Mouse (Mus musculus) cerebellum, postnatal 36 days (tissue): Measurements from ENCODE around the gene Spint2.

ENCODE experiments used
- DNase-seq, 2 experiments: peaks; one replicate each; pipeline ENCODE4 v3.0.0; 2021 to 2022; ENCODE audit warnings: mixed read lengths in 2 of 2

Spint2 gene

DNA sequence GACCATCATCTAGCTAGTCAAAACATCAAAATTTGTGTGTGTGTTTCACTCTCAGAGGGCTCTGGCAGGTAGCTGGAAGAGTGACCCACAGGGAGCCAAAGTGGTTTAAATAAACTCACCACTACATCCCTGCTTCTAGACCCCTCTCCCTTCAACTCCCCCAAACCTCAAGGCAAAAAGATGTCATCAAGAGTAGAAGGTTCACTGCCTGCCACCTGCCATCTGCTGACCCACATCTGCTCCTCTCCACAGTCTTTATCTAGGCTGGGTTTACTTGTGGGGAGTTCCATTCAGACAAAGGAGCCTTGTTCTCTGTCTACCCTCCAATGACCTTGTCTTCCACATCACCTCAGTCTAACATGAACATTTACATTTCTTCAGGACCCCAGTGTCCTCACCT, 2.5 kb downstream of the Spint2 start:
- DNase-seq = no peak

DNA sequence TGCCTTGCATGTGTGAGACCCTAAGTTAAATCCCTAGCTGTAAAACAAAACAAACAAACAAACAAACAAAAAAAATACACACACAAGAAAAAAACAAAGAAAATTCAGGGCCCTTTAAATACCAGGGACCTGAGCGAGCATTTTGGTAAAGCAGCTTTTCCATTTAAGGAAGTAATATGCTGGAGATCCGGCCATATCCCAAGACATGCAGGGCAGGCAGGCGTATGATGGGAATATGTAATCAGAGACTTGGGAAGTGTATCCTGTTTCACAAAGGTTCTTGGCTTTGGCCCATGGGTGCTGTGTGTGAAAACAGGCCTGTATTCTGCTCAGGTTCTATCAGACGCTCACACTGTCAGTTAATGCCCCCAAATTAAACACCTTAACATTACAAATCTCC, 4.2 kb downstream of the Spint2 start:
- no peak for DNase-seq

- DNase-seq = no peak
Observed at GRCm38 (mm10) chr7:29276715-29277114, 5.0 kb downstream of the Spint2 start.

- no peak for DNase-seq
Observed at GRCm38 (mm10) chr7:29271687-29272465, 9.8 kb downstream of the Spint2 start.

- DNase-seq = no peak
Observed at GRCm38 (mm10) chr7:29270445-29270844, 11.3 kb downstream of the Spint2 start.

DNA sequence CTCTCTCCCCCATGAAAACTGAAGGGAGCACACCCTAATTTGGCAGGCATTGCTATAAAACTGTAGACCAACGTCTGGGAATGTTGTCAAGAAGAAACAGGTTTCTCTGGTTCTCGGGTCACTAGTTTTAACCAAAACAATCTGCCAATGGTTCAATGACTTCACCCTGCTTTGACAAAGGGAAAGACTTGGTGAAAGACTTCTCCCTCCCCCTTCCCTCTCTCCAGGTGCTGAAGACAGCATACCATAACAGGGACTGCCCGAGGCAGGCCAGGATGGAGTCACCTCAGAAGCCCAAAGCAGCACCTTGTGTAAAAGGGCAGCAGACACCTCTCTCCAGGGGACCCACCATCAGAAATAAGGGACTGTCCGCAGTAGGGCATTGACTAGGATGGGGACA, 14.8 kb downstream of the Spint2 start:
- no peak for DNase-seq

GRCm38 (mm10) chr7:29265636-29266035, 16.1 kb downstream of the Spint2 start:
- DNase-seq = no peak

DNA sequence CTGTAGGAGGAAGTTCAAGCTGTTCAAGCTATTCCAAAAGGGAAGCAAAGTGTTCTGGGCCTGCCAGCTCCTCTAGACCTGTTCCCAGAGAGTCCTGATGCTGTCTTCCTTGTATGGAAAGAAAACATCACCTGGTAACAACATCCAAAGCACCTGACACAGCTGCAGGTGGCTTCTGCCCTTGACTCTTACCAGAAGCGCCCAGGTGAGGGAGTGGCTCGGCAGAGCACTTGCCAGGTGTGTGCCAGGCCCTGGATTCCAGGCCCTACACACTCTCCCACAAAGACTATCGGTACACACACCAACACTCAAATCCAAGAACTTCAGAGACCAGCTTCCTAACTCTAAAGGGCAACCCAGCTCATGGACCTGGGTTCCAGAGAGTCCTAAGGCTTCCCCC, 17.9 kb downstream of the Spint2 start:
- no peak for DNase-seq

DNA sequence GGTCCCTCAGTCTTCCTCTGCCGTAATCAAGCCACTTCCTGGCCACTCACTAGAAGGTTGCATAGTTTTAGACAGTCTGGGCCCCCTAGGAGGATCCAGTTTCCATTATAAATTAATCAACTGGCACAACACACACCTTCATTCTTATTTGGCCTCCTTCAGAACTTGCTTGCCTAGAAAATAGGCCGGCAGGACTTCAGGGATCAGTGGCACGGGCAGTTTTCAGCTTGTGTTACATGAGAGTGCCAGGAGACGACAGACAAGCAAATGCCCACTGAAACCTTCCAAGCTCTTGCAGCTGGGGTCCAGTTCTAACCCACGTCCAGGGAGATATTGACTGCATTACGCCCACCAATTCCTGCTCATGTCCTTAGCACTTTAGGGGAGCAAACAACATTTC, 19.6 kb downstream of the Spint2 start:
- DNase-seq = no peak

DNA sequence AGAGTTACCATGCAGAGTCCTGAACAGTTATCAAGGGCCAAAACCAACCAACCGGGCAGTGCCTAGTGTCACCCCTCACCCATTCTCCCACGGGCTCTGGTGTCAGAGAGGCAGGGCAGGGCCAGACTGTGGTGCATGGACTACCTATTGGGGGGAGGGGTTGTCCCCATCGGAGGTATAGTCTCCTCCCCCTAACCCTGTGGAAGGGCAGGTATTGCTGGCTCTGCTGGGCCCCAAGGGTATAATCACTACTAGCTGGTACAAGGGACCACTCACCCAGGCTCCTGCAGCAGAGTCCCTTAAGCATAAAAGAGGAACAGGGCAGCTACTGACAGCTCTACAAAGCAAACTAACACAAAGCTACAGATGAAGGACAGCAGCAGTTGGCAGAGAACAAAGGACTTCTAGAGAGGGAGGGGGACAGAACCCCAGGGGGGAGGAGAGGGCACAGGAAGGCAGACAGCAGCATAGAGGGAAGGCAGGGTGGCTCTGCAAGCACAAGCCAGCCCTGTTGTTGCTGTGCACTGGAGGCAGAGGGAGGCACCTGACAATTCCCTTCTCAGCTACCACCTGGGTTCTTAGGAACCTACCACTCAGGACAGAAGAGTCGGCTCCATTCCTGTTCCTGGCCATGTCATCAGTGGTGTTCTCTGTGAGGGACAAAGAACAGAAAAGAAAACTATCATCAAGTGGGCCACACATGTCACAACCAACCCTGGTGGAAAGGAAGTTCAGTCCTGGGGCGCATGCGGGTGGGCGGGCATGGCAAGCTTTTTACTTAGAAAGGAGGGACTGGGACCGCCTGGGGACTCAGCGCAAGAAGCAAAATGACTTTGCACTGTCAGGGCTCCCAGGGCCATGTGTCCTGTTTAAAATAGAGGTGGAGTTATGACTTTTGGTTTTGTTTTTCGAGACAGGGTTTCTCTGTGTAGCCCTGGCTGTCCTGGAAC, 21.7 kb downstream of the Spint2 start:
- no peak for DNase-seq

DNA sequence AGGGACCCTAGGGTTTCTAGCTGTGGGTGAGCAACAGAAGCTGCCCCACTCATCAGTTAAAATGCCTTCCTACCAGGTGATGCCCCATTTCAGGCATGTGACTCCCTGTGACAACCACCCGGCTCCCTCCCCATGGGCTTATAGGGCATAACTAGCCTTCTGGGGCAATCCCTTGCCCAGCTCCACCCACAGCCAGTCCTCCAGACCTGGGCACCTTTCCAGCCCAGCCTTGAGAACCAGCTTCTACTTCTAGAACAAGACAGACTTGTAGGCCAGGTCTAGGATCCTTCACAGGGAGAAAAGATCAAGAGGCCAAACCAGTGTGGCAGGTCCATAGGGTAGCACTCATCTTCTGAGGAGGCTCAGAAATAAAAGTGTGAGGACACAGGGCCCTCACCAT, 24.3 kb downstream of the Spint2 start:
- DNase-seq = no peak

GRCm38 (mm10) chr7:29255875-29256274, 25.8 kb downstream of the Spint2 start:
- no peak for DNase-seq

DNA sequence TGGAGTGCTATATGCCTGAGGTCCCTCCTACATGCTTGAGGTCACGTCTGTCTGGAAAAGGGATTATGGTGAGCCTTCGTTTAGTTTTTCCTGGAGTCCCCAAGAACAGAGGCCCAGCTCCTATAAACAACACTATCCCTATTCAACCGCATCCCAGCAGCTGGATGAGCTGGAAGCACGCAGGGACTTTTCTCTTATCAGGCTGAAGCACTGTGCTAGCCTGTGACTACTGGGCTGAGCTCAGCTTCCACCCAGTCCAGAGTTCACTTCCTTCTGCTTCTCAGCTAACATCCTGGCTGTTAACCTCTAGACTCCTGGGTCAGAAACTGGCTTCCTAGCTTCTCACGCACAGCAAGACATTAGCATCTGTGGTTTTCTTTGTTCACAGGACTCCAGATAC, 27.9 kb downstream of the Spint2 start:
- DNase-seq = no peak

DNA sequence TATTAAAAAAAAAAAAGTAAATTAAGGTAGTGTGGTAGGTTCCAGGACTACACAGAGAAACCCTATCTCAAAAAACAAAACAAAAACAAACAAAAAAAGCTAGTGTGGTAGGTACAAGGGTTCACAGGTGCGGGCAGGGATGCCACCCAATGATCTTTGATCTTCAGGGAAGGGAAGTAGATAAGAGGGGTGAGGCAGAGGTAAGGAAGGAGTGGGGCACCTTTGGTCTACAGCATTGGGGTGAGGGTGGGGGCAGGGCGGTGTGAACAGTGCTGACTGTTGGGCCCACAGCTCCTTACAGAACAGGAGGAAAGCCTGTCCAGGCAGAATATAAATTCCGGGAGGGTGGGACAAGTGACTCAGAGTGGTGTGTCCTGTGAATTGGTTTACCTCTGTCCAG, 30.5 kb downstream of the Spint2 start:
- DNase-seq = no peak

DNA sequence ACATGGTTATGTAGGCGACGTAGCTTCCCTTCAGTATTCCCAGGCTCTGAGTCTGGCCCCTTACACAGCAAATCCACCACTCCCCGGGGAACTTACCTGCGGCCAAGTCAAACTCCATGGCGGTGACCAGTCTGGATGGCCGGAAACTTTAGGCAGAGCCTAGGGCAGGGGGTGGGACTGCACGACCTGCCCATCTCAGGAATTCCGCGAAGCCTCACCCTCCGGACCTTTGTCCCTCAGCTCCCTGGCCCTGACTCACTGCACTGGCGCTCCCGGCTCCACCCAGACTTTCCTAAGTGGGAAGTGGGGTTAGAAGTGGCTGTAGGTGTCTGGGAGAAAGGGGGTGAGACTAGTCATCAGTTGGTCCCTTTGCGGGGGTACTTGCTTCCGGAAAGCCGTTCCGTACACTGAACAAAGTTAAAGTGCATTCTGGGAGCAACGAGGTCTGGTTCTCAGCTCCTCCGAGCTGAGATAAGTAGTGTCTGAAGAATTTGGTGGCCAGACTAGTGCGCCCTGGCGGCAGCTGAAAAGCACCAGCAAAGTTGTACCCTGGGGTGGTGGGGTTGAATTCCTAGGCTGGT, 33.4 kb downstream of the Spint2 start, which contains the start of gene 2200002D01Rik:
Gene 2200002D01Rik, minus strand, starts transcription at position 206 of the 581 bp plus-strand sequence.
- no peak for DNase-seq

DNA sequence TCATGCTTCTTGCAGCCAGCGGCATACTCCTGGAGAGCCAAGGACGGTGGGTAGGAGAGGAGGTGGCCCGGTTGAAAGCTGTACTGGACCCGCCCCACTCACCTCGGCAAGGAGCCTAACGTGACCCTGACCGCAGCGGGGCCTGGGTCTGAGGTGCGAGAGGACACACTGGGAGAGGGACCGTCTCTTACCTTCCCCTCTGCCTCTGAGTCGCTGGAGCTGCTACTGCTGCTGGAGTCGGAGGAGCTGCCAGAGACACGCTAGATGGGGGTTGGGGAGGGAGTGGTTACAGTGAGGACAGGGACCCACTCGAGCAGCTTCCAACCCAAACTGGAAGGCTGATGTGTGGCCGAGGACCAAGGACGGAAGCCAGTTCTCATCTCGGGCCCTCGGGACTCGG, 34.0 kb downstream of the Spint2 start:
- no peak for DNase-seq

DNA sequence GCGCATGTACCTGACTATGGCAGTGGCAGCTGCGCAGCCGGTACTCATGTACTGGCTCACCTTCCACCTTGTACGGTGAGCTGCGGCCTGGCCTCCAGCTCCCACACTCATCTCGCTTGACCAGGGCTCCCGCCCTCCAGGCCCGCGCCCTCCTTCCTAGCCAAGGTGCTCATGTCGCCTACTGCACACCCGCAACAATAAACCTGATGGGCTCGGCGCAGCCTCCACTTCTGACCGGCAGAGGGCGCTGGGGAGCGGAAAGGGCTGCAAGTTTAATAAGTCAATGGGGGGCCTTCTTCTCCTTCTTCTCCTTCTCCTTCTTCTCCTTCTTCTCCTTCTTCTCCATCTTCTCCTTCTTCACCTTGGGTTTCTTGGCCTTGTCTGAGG, 34.4 kb downstream of the Spint2 start:
- DNase-seq = peak; percentile 75 to 81

DNA sequence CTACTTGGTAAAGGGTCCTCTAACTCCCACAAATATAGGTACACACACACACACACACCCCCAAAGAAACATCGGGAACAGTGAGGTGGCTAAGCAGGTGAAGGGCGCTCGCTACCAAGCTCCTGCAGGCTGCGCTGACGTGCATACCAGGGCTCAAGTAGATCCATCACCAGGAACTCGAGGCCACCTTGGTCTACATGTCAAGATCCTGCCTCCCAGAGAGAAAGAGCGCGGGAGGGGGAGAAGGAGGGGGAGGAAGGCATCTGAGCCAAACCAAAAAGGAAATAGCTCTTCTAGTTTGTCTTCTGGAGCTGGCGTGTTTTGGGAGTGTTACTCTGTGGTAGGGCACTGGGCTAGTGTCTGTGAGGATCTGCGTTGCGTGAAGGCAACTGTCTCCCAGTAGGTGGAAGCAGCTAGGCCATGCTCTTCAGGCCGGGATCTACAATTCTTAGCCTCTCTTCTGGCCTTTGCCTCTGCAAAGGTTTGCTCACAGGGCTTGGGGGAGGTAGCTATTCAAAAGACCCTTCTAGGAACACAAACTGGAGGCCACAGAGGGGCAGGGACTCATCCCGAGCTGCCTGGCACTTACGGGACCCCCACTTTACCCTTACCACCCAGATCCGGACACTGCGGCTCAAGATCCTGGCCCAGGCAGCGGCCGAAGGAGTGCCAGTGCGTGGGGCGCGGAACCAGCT, 34.9 kb downstream of the Spint2 start:
- DNase-seq = no peak

- no peak for DNase-seq
Observed at GRCm38 (mm10) chr7:29246015-29246414, 35.7 kb downstream of the Spint2 start.

DNA sequence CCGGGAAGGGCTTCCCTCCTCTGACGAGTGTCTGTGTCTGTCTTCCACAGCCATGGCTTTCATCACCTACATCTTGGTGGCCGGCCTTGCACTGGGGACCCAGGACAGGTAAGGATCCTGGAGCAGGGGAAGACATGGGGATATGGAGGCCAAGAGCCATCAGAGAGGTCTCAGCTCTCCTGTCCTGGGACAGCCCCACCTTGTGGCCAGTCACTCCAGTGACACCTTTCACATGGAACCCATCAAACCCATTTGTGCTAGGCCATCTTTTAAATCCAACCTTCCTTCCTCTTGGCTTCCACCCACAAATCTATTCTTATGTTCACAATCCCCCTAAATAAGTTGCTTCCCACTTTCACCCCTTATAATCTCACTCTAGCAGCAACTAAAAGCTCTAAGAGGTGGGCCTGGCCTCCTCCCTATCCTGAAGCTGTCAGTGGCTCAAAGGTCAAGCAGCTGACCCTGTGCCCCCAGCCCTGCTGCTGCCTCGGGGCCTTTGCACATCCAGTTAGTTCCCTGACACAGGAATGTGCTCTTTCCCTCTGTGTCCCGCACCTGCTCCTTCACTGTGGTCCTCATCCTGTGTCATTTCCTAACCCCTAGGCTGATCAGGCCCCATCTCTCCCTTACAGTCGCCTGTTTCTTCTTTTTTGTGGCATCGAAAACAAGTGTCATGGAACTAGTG, 36.8 kb downstream of the Spint2 start:
- DNase-seq = peak in 1 of 2 experiments; percentile 37

GRCm38 (mm10) chr7:29238019-29238967, 43.4 kb downstream of the Spint2 start, which contains the start of gene Yif1b:
Gene Yif1b, plus strand, starts transcription at chr7:29238329.
- peak; percentile 97 for DNase-seq
